Mouse (Mus musculus) erythroblast, embryonic 14.5 days (primary cell): Measurements from ENCODE around the gene Actr3. TPM values are rescaled to one million over a fixed set of nuclear protein-coding genes. Genes with fewer than 3 reads are reported as not detected.

Experiments
- H3K27me3 ChIP-seq: 2 replicates; pipeline ENCODE4 v1.6.1; 2012; ENCODE audit warnings: inconsistent platforms; ENCODE audit not compliant: control insufficient read depth
- H3K36me3 ChIP-seq: 2 replicates; pipeline ENCODE4 v1.6.1; 2012; ENCODE audit warnings: mild to moderate bottlenecking, inconsistent platforms; ENCODE audit not compliant: control insufficient read depth
- H3K4me1 ChIP-seq: 2 replicates; pipeline ENCODE4 v1.6.1; 2012; ENCODE audit warnings: inconsistent platforms; ENCODE audit not compliant: control insufficient read depth
- H3K4me3 ChIP-seq: replicated peaks from 2 replicates; pipeline ENCODE3; 2012; ENCODE audit warnings: moderate library complexity, mild to moderate bottlenecking, inconsistent platforms
- H3K9me3 ChIP-seq: 2 replicates; pipeline ENCODE4 v1.6.1; 2012; ENCODE audit warnings: low read length, inconsistent platforms, mixed read lengths; ENCODE audit not compliant: control insufficient read depth
- GATA1 ChIP-seq: IDR thresholded peaks from 2 replicates; pipeline ENCODE4 v1.6.1; 2012; ENCODE audit warnings: low read length, inconsistent platforms, mixed read lengths
- TAL1 ChIP-seq: IDR thresholded peaks from 3 replicates; pipeline ENCODE4 v1.6.1; 2012; ENCODE audit warnings: low read length, inconsistent platforms, mixed read lengths
- polyA plus RNA-seq: library from polyadenylated mRNA; stranded (reverse); fragments of >175 nt; gene quantifications from 2 replicates; pipeline ENCODE4 v1.2.3, GENCODE M21; 2012

The Actr3 gene
- polyA plus RNA-seq, 1 experiment: 3.5 TPM

GRCm38 (mm10) chr1:125345448-125345847 lies 90.1 kb downstream of the Actr3 start:
- H3K27me3 ChIP-seq: no peaks in the 10 kb centered on the region
- H3K4me3 ChIP-seq: no peak overlapping the region
- no peaks in the 10 kb centered on the region for H3K4me1 ChIP-seq
- TF ChIP-seq TAL1 (no peak), GATA1 (no peak)
- H3K9me3 ChIP-seq: peaks cover 7% of the 10 kb centered on the region
- H3K36me3 ChIP-seq: no peaks in the 10 kb centered on the region

GRCm38 (mm10) chr1:125343105-125343504 lies 92.4 kb downstream of the Actr3 start:
- no peak for TF ChIP-seq GATA1
- TF ChIP-seq TAL1: no peak
- Histone ChIP-seq H3K9me3 (peaks cover 4% of the 10 kb centered on the region), H3K36me3 (no peaks in the 10 kb centered on the region), H3K27me3 (no peaks in the 10 kb centered on the region), H3K4me1 (no peaks in the 10 kb centered on the region), H3K4me3 (no peak overlapping the region)

Other genes starting within 250 kb of the Actr3 start
- gene Slc35f5, start 124.9 kb upstream of the Actr3 start, polyA plus RNA-seq: not detected in 2 replicates
- gene Gpr39, start 241.3 kb upstream of the Actr3 start, polyA plus RNA-seq: not detected in 2 replicates